Mouse (Mus musculus) forebrain, embryonic 12.5 days (tissue): ENCODE data around the gene Pld6. TPM values are rescaled to one million over a fixed set of nuclear protein-coding genes. Genes with fewer than 3 reads are reported as not detected.
"Not testable (repeated sequence)": the region's sequence is repeated elsewhere in the genome, so short reads cannot be mapped to it uniquely, and the experiment has no call there.

Experiments used
- ATAC-seq: fragments of 200-750 bp; cut with Nextera tagmentation; 2 replicates; pipeline ENCODE4 v1.8.0; 2017; ENCODE audit warnings: moderate TSS enrichment; ENCODE audit not compliant: low FRiP score
- H3K27ac ChIP-seq: fragments of 300-500 bp; sonication (generic); 2 replicates; pipeline ENCODE4 v1.5.1; 2016; ENCODE audit warnings: mild to moderate bottlenecking
- H3K27me3 ChIP-seq: fragments of 300-500 bp; sonication (generic); 2 replicates; pipeline ENCODE4 v1.6.1; 2016; ENCODE audit warnings: mild to moderate bottlenecking
- H3K36me3 ChIP-seq: fragments of 300-500 bp; sonication (generic); replicated peaks from 2 replicates; pipeline ENCODE4 v1.6.1; 2016; ENCODE audit warnings: mild to moderate bottlenecking
- H3K4me1 ChIP-seq: fragments of 300-500 bp; sonication (generic); 2 replicates; pipeline ENCODE4 v1.6.1; 2016
- H3K4me2 ChIP-seq: fragments of 300-500 bp; sonication (generic); 2 replicates; pipeline ENCODE4 v1.6.1; 2016; ENCODE audit warnings: mild to moderate bottlenecking, moderate library complexity
- H3K4me3 ChIP-seq: fragments of 300-500 bp; sonication (generic); replicated peaks from 2 replicates; pipeline ENCODE4 v1.5.1; 2016; ENCODE audit warnings: mild to moderate bottlenecking
- H3K9ac ChIP-seq: fragments of 300-500 bp; sonication (generic); 2 replicates; pipeline ENCODE4 v1.6.1; 2016; ENCODE audit warnings: mild to moderate bottlenecking
- H3K9me3 ChIP-seq: fragments of 300-500 bp; sonication (generic); 2 replicates; pipeline ENCODE4 v1.6.1; 2016
- WGBS: fragments of 180-500 bp; shearing (Covaris S2); methylation state at CpG from one replicate; pipeline ENCODE4 v1.1.7; 2016; 5-methylcytosine and 5-hydroxymethylcytosine counted together
- polyA plus RNA-seq: library from polyadenylated mRNA; unstranded; fragments of >200 nt; fragmentation: Nextera tagmentation; extraction: Ambion mirVana; gene quantifications from 2 replicates; pipeline ENCODE4 v1.2.1, GENCODE M21; 2016

The Pld6 gene
- polyA plus RNA-seq, 1 experiment from 2014 or later: 2.3 TPM

GRCm38 (mm10) chr11:59737250-59737649 lies 50.2 kb downstream of the Pld6 start:
- Histone ChIP-seq H3K27me3 (no peaks in the 10 kb centered on the region), H3K36me3 (peaks cover 80% of the 10 kb centered on the region), H3K9me3 (no peaks in the 10 kb centered on the region), H3K4me1 (peaks cover 4% of the 10 kb centered on the region; the same call in 1 of the 2 replicates), H3K4me3 (no peak overlapping the region), H3K27ac (no peak overlapping the region), H3K4me2 (no peak overlapping the region), H3K9ac (no peak overlapping the region)
- WGBS: 93% methylated on average over 12 of the region's 12 CpGs
- ATAC-seq: no peak

GRCm38 (mm10) chr11:59735938-59736337 lies 51.5 kb downstream of the Pld6 start:
- H3K27ac ChIP-seq: not testable (repeated sequence)
- peaks cover 76% of the 10 kb centered on the region for H3K36me3 ChIP-seq

GRCm38 (mm10) chr11:59734335-59734734 lies 53.1 kb downstream of the Pld6 start:
- Histone ChIP-seq H3K9me3 (no peaks in the 10 kb centered on the region), H3K27ac (no peak overlapping the region), H3K9ac (no peak overlapping the region), H3K4me3 (no peak overlapping the region), H3K36me3 (peaks cover 66% of the 10 kb centered on the region), H3K4me2 (no peak overlapping the region), H3K4me1 (peaks cover 5% of the 10 kb centered on the region; the same call in 1 of the 2 replicates), H3K27me3 (no peaks in the 10 kb centered on the region)
- no peak for ATAC-seq
- 97% methylated on average over 1 of the region's 1 CpGs for WGBS

More at GRCm38 (mm10) chr11:59735938-59736337, 51.5 kb downstream of the Pld6 start:
- not testable (repeated sequence) for H3K4me1 ChIP-seq, H3K4me2 ChIP-seq, H3K27me3 ChIP-seq, H3K9ac ChIP-seq, ATAC-seq, H3K9me3 ChIP-seq, H3K4me3 ChIP-seq
- 95% methylated on average over 4 of the region's 4 CpGs for WGBS

Other genes starting within 250 kb of the Pld6 start
- 0.10 TPM in 1 of 2 replicates, not detected in the other for gene Nlrp3, start 246.1 kb downstream of the Pld6 start, polyA plus RNA-seq
- gene Olfr222, start 211.4 kb downstream of the Pld6 start, polyA plus RNA-seq: not detected in 2 replicates
- not detected in 2 replicates for gene Olfr223, start 194.4 kb downstream of the Pld6 start, polyA plus RNA-seq
- 39.9 and 77.3 TPM in 2 replicates for gene Mprip, start 126.3 kb downstream of the Pld6 start, polyA plus RNA-seq
- 33.3 and 36.1 TPM in 2 replicates for gene Flcn, start 22.4 kb upstream of the Pld6 start, polyA plus RNA-seq
- gene Nt5m, start 51.8 kb upstream of the Pld6 start, polyA plus RNA-seq: 41.5 and 41.9 TPM in 2 replicates
- gene Cops3, start 52.2 kb upstream of the Pld6 start, polyA plus RNA-seq: 221 and 226 TPM in 2 replicates
- gene Med9, start 160.6 kb upstream of the Pld6 start, polyA plus RNA-seq: 44.2 and 44.7 TPM in 2 replicates
- gene Rasd1, start 177.3 kb upstream of the Pld6 start, polyA plus RNA-seq: 0.76 and 1.4 TPM in 2 replicates